Mouse (Mus musculus) MN1 (cell line): ENCODE data around the gene Kri1.
"Not testable (repeated sequence)": the region's sequence is repeated elsewhere in the genome, so short reads cannot be mapped to it uniquely, and the experiment has no call there.

Experiments used
- DNase-seq: peaks from one replicate; pipeline ENCODE4 v3.0.0-alpha.2; 2016; ENCODE audit warnings: low spot score

Gene Kri1

GRCm38 (mm10) chr9:21274336-21274735 is 13.4 kb downstream of the Kri1 start:
- peak; percentile 18 for DNase-seq

- DNase-seq = no peak
Measured at GRCm38 (mm10) chr9:21273520-21274228, 14.1 kb downstream of the Kri1 start.

GRCm38 (mm10) chr9:21273094-21273493 is 14.7 kb downstream of the Kri1 start:
- no peak for DNase-seq

GRCm38 (mm10) chr9:21272391-21272790 is 15.4 kb downstream of the Kri1 start:
- no peak for DNase-seq

- DNase-seq = not testable (repeated sequence)
Measured at GRCm38 (mm10) chr9:21269590-21269989, 18.2 kb downstream of the Kri1 start.

- no peak for DNase-seq
Measured at GRCm38 (mm10) chr9:21268305-21268704, 19.5 kb downstream of the Kri1 start.

- no peak for DNase-seq
Measured at GRCm38 (mm10) chr9:21266889-21267288, 20.9 kb downstream of the Kri1 start.

GRCm38 (mm10) chr9:21265611-21266010 is 22.2 kb downstream of the Kri1 start:
- no peak for DNase-seq

GRCm38 (mm10) chr9:21265000-21265561 is 22.7 kb downstream of the Kri1 start, which contains the start of gene Atg4d:
Gene Atg4d, plus strand, starts transcription at chr9:21265293.
- DNase-seq = peak; percentile 98

GRCm38 (mm10) chr9:21264272-21264999 is 23.3 kb downstream of the Kri1 start:
- DNase-seq = peak; percentile 35

- DNase-seq = no peak
Measured at GRCm38 (mm10) chr9:21261831-21262230, 25.9 kb downstream of the Kri1 start.

- no peak for DNase-seq
Measured at GRCm38 (mm10) chr9:21260491-21261040, 27.2 kb downstream of the Kri1 start.

- not testable (repeated sequence) for DNase-seq
Measured at GRCm38 (mm10) chr9:21256349-21256748, 31.4 kb downstream of the Kri1 start.

GRCm38 (mm10) chr9:21254690-21255089 is 33.1 kb downstream of the Kri1 start:
- DNase-seq = no peak

GRCm38 (mm10) chr9:21251116-21251735 is 36.5 kb downstream of the Kri1 start:
- DNase-seq = no peak

GRCm38 (mm10) chr9:21250509-21250908 is 37.3 kb downstream of the Kri1 start:
- no peak for DNase-seq

- no peak for DNase-seq
Measured at GRCm38 (mm10) chr9:21249629-21250508, 37.9 kb downstream of the Kri1 start.

- DNase-seq = peak; percentile 67
Measured at GRCm38 (mm10) chr9:21248326-21248725, 39.4 kb downstream of the Kri1 start, which contains the start of gene S1pr5. Gene S1pr5, minus strand, starts transcription at chr9:21248443.

GRCm38 (mm10) chr9:21246342-21246741 is 41.4 kb downstream of the Kri1 start:
- no peak for DNase-seq

- no peak for DNase-seq
Measured at GRCm38 (mm10) chr9:21245113-21245487, 42.7 kb downstream of the Kri1 start.

GRCm38 (mm10) chr9:21244428-21245112 is 43.2 kb downstream of the Kri1 start:
- DNase-seq = no peak
